Mouse (Mus musculus) midbrain, embryonic 10.5 days (tissue): ENCODE measurements around the gene Baiap2l2. TPM values are rescaled to one million over a fixed set of nuclear protein-coding genes. Genes with fewer than 3 reads are reported as not detected.

Experiments
- DNase-seq: peaks from one replicate; pipeline ENCODE4 v3.0.0-alpha.2; 2017; ENCODE audit warnings: low spot score
- H3K27ac ChIP-seq: fragments of 300-500 bp; sonication (generic); replicated peaks from 2 replicates; pipeline ENCODE4 v1.5.1; 2016; ENCODE audit warnings: mild to moderate bottlenecking
- H3K27me3 ChIP-seq: fragments of 300-500 bp; sonication (generic); 2 replicates; pipeline ENCODE4 v1.6.1; 2016; ENCODE audit warnings: low read depth, mild to moderate bottlenecking; ENCODE audit not compliant: poor library complexity, severe bottlenecking
- H3K36me3 ChIP-seq: fragments of 300-500 bp; sonication (generic); 2 replicates; pipeline ENCODE4 v1.6.1; 2016; ENCODE audit warnings: mild to moderate bottlenecking, moderate library complexity
- H3K4me1 ChIP-seq: fragments of 300-500 bp; sonication (generic); 2 replicates; pipeline ENCODE4 v1.6.1; 2016
- H3K4me3 ChIP-seq: fragments of 300-500 bp; sonication (generic); 2 replicates; pipeline ENCODE4 v1.5.1; 2016; ENCODE audit warnings: mild to moderate bottlenecking, moderate library complexity
- H3K9me3 ChIP-seq: fragments of 300-500 bp; sonication (generic); replicated peaks from 2 replicates; pipeline ENCODE4 v1.6.1; 2016; ENCODE audit warnings: mild to moderate bottlenecking
- WGBS: fragments of 180-500 bp; shearing (Covaris S2); methylation state at CpG from one replicate; pipeline ENCODE4 v1.1.7; 2016; 5-methylcytosine and 5-hydroxymethylcytosine counted together
- polyA plus RNA-seq: library from polyadenylated mRNA; unstranded; fragments of >200 nt; fragmentation: Nextera tagmentation; extraction: Ambion mirVana; gene quantifications from 2 replicates; pipeline ENCODE4 v1.2.1, GENCODE M21; 2016

Baiap2l2 gene
- polyA plus RNA-seq, 1 experiment from 2014 or later, result 1.1 TPM

- WGBS, result 0% methylated on average over 1 of the region's 1 CpGs
- Histone ChIP-seq H3K4me1 (peaks cover 40% of the 10 kb centered on the region), H3K4me3 (0 out of 2 replicates have a peak overlapping the region, but pooled peaks have one; percentile 0), H3K36me3 (no peaks in the 10 kb centered on the region), H3K27ac (peak overlapping the region; percentile 49), H3K27me3 (no peaks in the 10 kb centered on the region), H3K9me3 (no peaks in the 10 kb centered on the region)
- no peak for DNase-seq
Observed at GRCm38 (mm10) chr15:79219572-79219971, 65.8 kb downstream of the Baiap2l2 start.

- WGBS, result 70% methylated on average over 3 of the region's 3 CpGs
- no peak overlapping the region for H3K27ac ChIP-seq
Observed at GRCm38 (mm10) chr15:79216191-79216590, 69.1 kb downstream of the Baiap2l2 start.

DNA sequence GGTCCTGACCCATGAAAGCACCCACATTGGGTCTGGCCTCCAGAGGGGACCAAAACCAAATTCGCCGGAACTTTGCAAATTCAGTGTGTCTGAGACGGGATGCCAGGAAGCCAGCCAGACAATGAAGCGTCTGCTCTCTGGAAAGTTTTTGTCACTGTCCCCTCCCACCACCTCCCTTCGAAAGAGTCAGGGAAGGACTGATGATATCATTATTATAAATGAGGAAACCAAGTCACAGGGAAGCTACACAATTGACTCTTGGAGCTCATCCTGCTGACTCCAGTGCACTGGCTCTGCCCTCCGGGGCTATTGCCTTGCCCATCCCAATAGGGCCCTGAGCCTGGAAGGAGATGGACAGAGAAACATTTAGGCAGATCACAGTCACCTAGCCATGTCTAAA lies 71.7 kb downstream of the Baiap2l2 start:
- Histone ChIP-seq H3K4me3 (no peak overlapping the region), H3K27me3 (no peaks in the 10 kb centered on the region), H3K27ac (no peak overlapping the region), H3K4me1 (peaks cover 10% of the 10 kb centered on the region), H3K36me3 (no peaks in the 10 kb centered on the region), H3K9me3 (no peaks in the 10 kb centered on the region)
- WGBS, result 83% methylated on average over 6 of the region's 6 CpGs
- DNase-seq, result no peak

More at GRCm38 (mm10) chr15:79216191-79216590, 69.1 kb downstream of the Baiap2l2 start:
- Histone ChIP-seq H3K27me3 (no peaks in the 10 kb centered on the region), H3K9me3 (no peaks in the 10 kb centered on the region), H3K4me3 (no peak overlapping the region), H3K36me3 (no peaks in the 10 kb centered on the region), H3K4me1 (peaks cover 22% of the 10 kb centered on the region)
- DNase-seq, result no peak

DNA sequence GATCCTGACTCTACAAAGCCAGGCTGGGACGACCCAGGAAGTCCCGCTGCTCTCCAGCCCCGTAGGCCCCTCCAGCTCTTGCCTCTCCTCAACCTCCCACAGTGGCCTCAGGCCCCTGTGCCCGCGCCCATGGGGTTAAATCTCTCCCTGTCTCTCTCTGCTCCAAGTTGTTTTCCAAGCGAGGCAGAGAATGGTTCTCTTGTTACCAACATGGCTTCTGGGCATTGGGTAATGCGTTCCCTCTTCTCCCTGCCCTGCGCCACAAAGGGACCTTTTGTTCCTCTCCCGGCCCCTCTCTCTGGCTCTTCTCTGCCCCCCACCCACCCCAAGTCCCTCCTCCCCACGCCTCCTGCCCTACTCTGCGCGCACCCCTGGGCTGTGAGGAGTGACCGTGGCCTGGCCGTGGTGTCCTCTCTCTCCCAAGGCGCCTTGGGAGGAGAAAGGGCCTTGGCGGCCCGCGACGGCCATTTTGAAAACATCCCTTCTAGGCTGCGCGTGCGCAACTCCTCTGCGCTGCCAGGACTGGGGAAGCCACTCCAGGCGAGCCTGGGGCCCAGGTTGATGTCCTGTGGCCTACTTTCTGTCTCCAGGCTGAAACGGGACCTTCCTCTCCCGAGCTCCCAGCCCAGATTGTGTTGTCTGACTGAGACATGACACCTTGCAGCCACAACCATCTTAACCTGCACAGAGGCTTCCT lies 72.4 kb downstream of the Baiap2l2 start:
- Histone ChIP-seq H3K4me3 (no peak overlapping the region), H3K9me3 (no peaks in the 10 kb centered on the region), H3K27me3 (no peaks in the 10 kb centered on the region), H3K27ac (peak overlapping the region; percentile 52), H3K4me1 (peaks cover 11% of the 10 kb centered on the region), H3K36me3 (no peaks in the 10 kb centered on the region)
- DNase-seq, result no peak
- 87% methylated on average over 26 of the region's 26 CpGs for WGBS

- WGBS, result 82% methylated on average over 2 of the region's 2 CpGs
- no peak overlapping the region for H3K4me3 ChIP-seq
- DNase-seq, result no peak
- peak overlapping the region; percentile 38; the same call in 1 of the 2 replicates for H3K27ac ChIP-seq
- H3K9me3 ChIP-seq, result no peaks in the 10 kb centered on the region
- H3K4me1 ChIP-seq, result peaks cover 16% of the 10 kb centered on the region
- H3K36me3 ChIP-seq, result no peaks in the 10 kb centered on the region
- no peaks in the 10 kb centered on the region for H3K27me3 ChIP-seq
Observed at GRCm38 (mm10) chr15:79210357-79210756, 75.0 kb downstream of the Baiap2l2 start.

DNA sequence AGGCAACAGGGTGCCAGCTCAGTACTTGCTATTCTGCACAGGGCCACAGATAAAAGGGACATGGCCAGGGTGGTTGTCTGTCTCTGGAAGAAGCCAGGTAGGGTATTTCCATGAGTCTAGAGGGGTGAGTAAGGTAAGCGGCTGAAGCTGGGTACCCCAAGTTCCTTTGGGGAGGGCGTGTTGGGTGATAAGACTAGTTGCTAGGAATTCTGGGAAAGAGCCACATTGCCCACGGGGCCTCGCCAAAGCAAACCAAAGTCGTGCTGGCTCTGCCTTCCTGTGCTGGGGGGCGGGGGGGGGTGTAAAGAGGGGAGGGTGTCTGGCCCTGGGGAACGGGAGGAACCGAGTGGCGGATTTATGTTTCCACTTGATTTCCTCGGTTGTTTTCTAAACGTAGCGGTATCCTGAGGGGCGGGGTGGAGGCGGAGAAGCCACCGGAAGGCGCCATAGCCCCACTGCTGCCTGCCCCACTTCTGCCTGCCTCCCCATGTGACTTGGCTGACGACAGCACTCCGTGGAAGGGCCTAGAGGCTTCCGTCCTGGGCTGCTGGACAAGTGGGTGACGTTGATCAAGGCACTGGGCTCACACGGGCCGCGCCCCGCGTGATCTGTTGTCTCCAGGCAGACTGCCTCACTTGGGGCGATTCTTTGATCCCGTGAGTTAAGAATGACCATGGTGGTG lies 76.4 kb downstream of the Baiap2l2 start:
- no peaks in the 10 kb centered on the region for H3K36me3 ChIP-seq
- DNase-seq, result no peak
- no peaks in the 10 kb centered on the region for H3K9me3 ChIP-seq
- H3K27me3 ChIP-seq, result 0 out of 2 replicates have a peak, but pooled peaks cover under 1% of the 10 kb centered on the region
- no peak overlapping the region for H3K4me3 ChIP-seq
- H3K27ac ChIP-seq, result 0 out of 2 replicates have a peak overlapping the region, but pooled peaks have one; percentile 4
- WGBS, result 87% methylated on average over 25 of the region's 27 CpGs
- peaks cover 16% of the 10 kb centered on the region for H3K4me1 ChIP-seq

- Histone ChIP-seq H3K4me3 (no peak overlapping the region), H3K27me3 (0 out of 2 replicates have a peak, but pooled peaks cover 7% of the 10 kb centered on the region), H3K9me3 (no peaks in the 10 kb centered on the region), H3K36me3 (no peaks in the 10 kb centered on the region), H3K4me1 (peaks cover 16% of the 10 kb centered on the region), H3K27ac (0 out of 2 replicates have a peak overlapping the region, but pooled peaks have one; percentile 13)
- no peak for DNase-seq
- 83% methylated on average over 6 of the region's 6 CpGs for WGBS
Observed at GRCm38 (mm10) chr15:79208211-79208610, 77.1 kb downstream of the Baiap2l2 start.

Other genes with a start within 250 kb of the Baiap2l2 start
- gene Galr3, start 243.7 kb downstream of the Baiap2l2 start, polyA plus RNA-seq, result not detected in 2 replicates
- 65.1 and 66.6 TPM in 2 replicates for gene Ankrd54, start 222.6 kb downstream of the Baiap2l2 start, polyA plus RNA-seq
- 260 and 273 TPM in 2 replicates for gene Eif3l, start 210.4 kb downstream of the Baiap2l2 start, polyA plus RNA-seq
- gene Micall1, start 176.6 kb downstream of the Baiap2l2 start, polyA plus RNA-seq, result 5.2 and 7.1 TPM in 2 replicates
- gene Polr2f, start 144.5 kb downstream of the Baiap2l2 start, polyA plus RNA-seq, result 344 and 395 TPM in 2 replicates
- gene 1700088E04Rik, start 144.3 kb downstream of the Baiap2l2 start, polyA plus RNA-seq, result 7.8 and 10.0 TPM in 2 replicates
- 0.61 and 2.5 TPM in 2 replicates for gene Sox10, start 120.3 kb downstream of the Baiap2l2 start, polyA plus RNA-seq
- gene Pick1, start 56.4 kb downstream of the Baiap2l2 start, polyA plus RNA-seq, result 42.1 and 52.2 TPM in 2 replicates
- 0.12 and 0.34 TPM in 2 replicates for gene Gm49486, start 56.1 kb downstream of the Baiap2l2 start, polyA plus RNA-seq
- 0.06 and 0.14 TPM in 2 replicates for gene Slc16a8, start 30.8 kb downstream of the Baiap2l2 start, polyA plus RNA-seq
- 20.4 and 26.8 TPM in 2 replicates for gene Pla2g6, start 42.9 kb upstream of the Baiap2l2 start, polyA plus RNA-seq
- 1.3 TPM in 2 replicates for gene Maff, start 61.1 kb upstream of the Baiap2l2 start, polyA plus RNA-seq
- 56.3 and 58.7 TPM in 2 replicates for gene Tmem184b, start 118.0 kb upstream of the Baiap2l2 start, polyA plus RNA-seq
- gene Csnk1e, start 170.0 kb upstream of the Baiap2l2 start, polyA plus RNA-seq, result 128 and 162 TPM in 2 replicates
- gene Kcnj4, start 219.7 kb upstream of the Baiap2l2 start, polyA plus RNA-seq, result 0.05 TPM in 1 of 2 replicates, not detected in the other
- gene Kdelr3, start 230.9 kb upstream of the Baiap2l2 start, polyA plus RNA-seq, result 15.5 and 24.2 TPM in 2 replicates